Mouse (Mus musculus): ENCODE measurements around the gene Nmral1. TPM values are rescaled to one million over a fixed set of nuclear protein-coding genes. Genes with fewer than 3 reads are reported as not detected.
"Not testable (repeated sequence)": the region's sequence is repeated elsewhere in the genome, so short reads cannot be mapped to it uniquely, and the experiment has no call there.

Gene Nmral1
- polyA plus RNA-seq (2012; ENCODE audit: insufficient read depth, insufficient read length, missing spikeins), result 4.0 and 5.7 TPM in 2 replicates

GRCm38 (mm10) chr16:4718753-4719518, at the start of gene Nmral1:
TSS of gene Nmral1 (minus strand) at chr16:4719356.
- Histone ChIP-seq H3K27ac (replicated peaks; ENCODE audit: low read depth, low read length) (no peak within 1 kb of the TSS), H3K4me3 (ENCODE audit: insufficient read depth, low read depth, low read length) (peak within 1 kb of the TSS; percentile 84), H3K4me1 (ENCODE audit: control insufficient read depth, insufficient read depth, insufficient read length, low read length) (peaks cover 11% of the 10 kb centered on the region)

- Histone ChIP-seq H3K4me3 (ENCODE audit: insufficient read depth, low read depth, low read length) (no peak overlapping the region), H3K4me1 (ENCODE audit: control insufficient read depth, insufficient read depth, insufficient read length, low read length) (peaks cover 17% of the 10 kb centered on the region; the same call in 1 of the 2 replicates), H3K27ac (replicated peaks; ENCODE audit: low read depth, low read length) (no peak overlapping the region)
Observed at GRCm38 (mm10) chr16:4768719-4769118, 49.6 kb upstream of the Nmral1 start.

- Histone ChIP-seq H3K4me3 (ENCODE audit: insufficient read depth, low read depth, low read length) (no peak overlapping the region), H3K27ac (replicated peaks; ENCODE audit: low read depth, low read length) (peak overlapping the region; percentile 45; the same call in 1 of the 2 replicates), H3K4me1 (ENCODE audit: control insufficient read depth, insufficient read depth, insufficient read length, low read length) (peaks cover 9% of the 10 kb centered on the region; the same call in 1 of the 2 replicates)
Observed at GRCm38 (mm10) chr16:4767012-4767790, 48.0 kb upstream of the Nmral1 start.

- Histone ChIP-seq H3K27ac (replicated peaks; ENCODE audit: low read depth, low read length) (no peak overlapping the region), H3K4me3 (ENCODE audit: insufficient read depth, low read depth, low read length) (no peak overlapping the region), H3K4me1 (ENCODE audit: control insufficient read depth, insufficient read depth, insufficient read length, low read length) (0 out of 2 replicates have a peak, but pooled peaks cover 2% of the 10 kb centered on the region)
Observed at GRCm38 (mm10) chr16:4765852-4766251, 46.7 kb upstream of the Nmral1 start.

- Histone ChIP-seq H3K4me1 (ENCODE audit: control insufficient read depth, insufficient read depth, insufficient read length, low read length) (no peaks in the 10 kb centered on the region), H3K27ac (replicated peaks; ENCODE audit: low read depth, low read length) (peak overlapping the region; percentile 27; the same call in 1 of the 2 replicates), H3K4me3 (ENCODE audit: insufficient read depth, low read depth, low read length) (no peak overlapping the region)
Observed at GRCm38 (mm10) chr16:4763276-4763675, 44.1 kb upstream of the Nmral1 start.

- Histone ChIP-seq H3K4me3 (ENCODE audit: insufficient read depth, low read depth, low read length) (no peak overlapping the region), H3K27ac (replicated peaks; ENCODE audit: low read depth, low read length) (no peak overlapping the region)
Observed at GRCm38 (mm10) chr16:4762437-4762836, 43.3 kb upstream of the Nmral1 start.

GRCm38 (mm10) chr16:4756660-4757335, 37.6 kb upstream of the Nmral1 start:
- not testable (repeated sequence) for H3K4me1 ChIP-seq (ENCODE audit: control insufficient read depth, insufficient read depth, insufficient read length, low read length); H3K27ac ChIP-seq (replicated peaks; ENCODE audit: low read depth, low read length)
- peak overlapping the region; percentile 30 for H3K4me3 ChIP-seq (ENCODE audit: insufficient read depth, low read depth, low read length)

More at GRCm38 (mm10) chr16:4762437-4762836, 43.3 kb upstream of the Nmral1 start:
- H3K4me1 ChIP-seq (ENCODE audit: control insufficient read depth, insufficient read depth, insufficient read length, low read length), result no peaks in the 10 kb centered on the region

GRCm38 (mm10) chr16:4754045-4754444, 34.9 kb upstream of the Nmral1 start:
- H3K4me1 ChIP-seq (ENCODE audit: control insufficient read depth, insufficient read depth, insufficient read length, low read length), result peaks cover 5% of the 10 kb centered on the region; the same call in 1 of the 2 replicates
- H3K27ac ChIP-seq (replicated peaks; ENCODE audit: low read depth, low read length), result 0 out of 2 replicates have a peak overlapping the region, but pooled peaks have one; percentile 10
- H3K4me3 ChIP-seq (ENCODE audit: insufficient read depth, low read depth, low read length), result no peak overlapping the region

GRCm38 (mm10) chr16:4752155-4752554, 33.0 kb upstream of the Nmral1 start:
- no peak overlapping the region for H3K27ac ChIP-seq (replicated peaks; ENCODE audit: low read depth, low read length)
- H3K4me1 ChIP-seq (ENCODE audit: control insufficient read depth, insufficient read depth, insufficient read length, low read length), result peaks cover 5% of the 10 kb centered on the region; the same call in 1 of the 2 replicates
- no peak overlapping the region for H3K4me3 ChIP-seq (ENCODE audit: insufficient read depth, low read depth, low read length)

- peaks cover 12% of the 10 kb centered on the region; the same call in 1 of the 2 replicates for H3K4me1 ChIP-seq (ENCODE audit: control insufficient read depth, insufficient read depth, insufficient read length, low read length)
- no peak overlapping the region for H3K27ac ChIP-seq (replicated peaks; ENCODE audit: low read depth, low read length)
- H3K4me3 ChIP-seq (ENCODE audit: insufficient read depth, low read depth, low read length), result no peak overlapping the region
Observed at GRCm38 (mm10) chr16:4742186-4742585, 23.0 kb upstream of the Nmral1 start.

GRCm38 (mm10) chr16:4739994-4740393, 20.8 kb upstream of the Nmral1 start:
- Histone ChIP-seq H3K4me3 (ENCODE audit: insufficient read depth, low read depth, low read length) (no peak overlapping the region), H3K27ac (replicated peaks; ENCODE audit: low read depth, low read length) (no peak overlapping the region), H3K4me1 (ENCODE audit: control insufficient read depth, insufficient read depth, insufficient read length, low read length) (peaks cover 22% of the 10 kb centered on the region; the same call in 1 of the 2 replicates)

- Histone ChIP-seq H3K27ac (replicated peaks; ENCODE audit: low read depth, low read length) (no peak overlapping the region), H3K4me3 (ENCODE audit: insufficient read depth, low read depth, low read length) (no peak overlapping the region), H3K4me1 (ENCODE audit: control insufficient read depth, insufficient read depth, insufficient read length, low read length) (peaks cover 26% of the 10 kb centered on the region)
Observed at GRCm38 (mm10) chr16:4736262-4736661, 17.1 kb upstream of the Nmral1 start.

GRCm38 (mm10) chr16:4730776-4731358, 11.7 kb upstream of the Nmral1 start:
- H3K4me3 ChIP-seq (ENCODE audit: insufficient read depth, low read depth, low read length), result no peak overlapping the region
- H3K4me1 ChIP-seq (ENCODE audit: control insufficient read depth, insufficient read depth, insufficient read length, low read length), result peaks cover 19% of the 10 kb centered on the region
- 0 out of 2 replicates have a peak overlapping the region, but pooled peaks have one; percentile 18 for H3K27ac ChIP-seq (replicated peaks; ENCODE audit: low read depth, low read length)

- peak overlapping the region; percentile 42 for H3K27ac ChIP-seq (replicated peaks; ENCODE audit: low read depth, low read length)
- H3K4me3 ChIP-seq (ENCODE audit: insufficient read depth, low read depth, low read length), result peak overlapping the region; percentile 35; the same call in 1 of the 2 replicates
- peaks cover 14% of the 10 kb centered on the region for H3K4me1 ChIP-seq (ENCODE audit: control insufficient read depth, insufficient read depth, insufficient read length, low read length)
Observed at GRCm38 (mm10) chr16:4727963-4728362, 8.8 kb upstream of the Nmral1 start.

All from brown adipose tissue, adult 24 weeks (tissue).